Mouse (Mus musculus) MEL (cell line): Measurements from ENCODE around the gene Comp. TPM values are rescaled to one million over a fixed set of nuclear protein-coding genes. Genes with fewer than 3 reads are reported as not detected.
A peak's percentile ranks its signal among the peaks of the same experiment; 100 is the strongest.

Experiments
- DNase-seq: peaks from one replicate; pipeline ENCODE4 v3.0.0; 2011; ENCODE audit warnings: low read depth, low spot score
- H3K27ac ChIP-seq: 2 replicates; pipeline ENCODE4 v1.5.1; 2012; ENCODE audit warnings: low read depth, mild to moderate bottlenecking, control low read depth, low read length, moderate library complexity; ENCODE audit not compliant: control insufficient read depth
- H3K27me3 ChIP-seq, 2 experiments: fragments of 150-350 bp in 1 of 2; sonication (generic) in 1 of 2; 2 replicates each; pipeline ENCODE4 v1.6.1; 2012; ENCODE audit warnings: low read length in 2 of 2, mild to moderate bottlenecking in 2 of 2, improper control_type of control experiment in 1 of 2, moderate library complexity in 1 of 2; ENCODE audit not compliant: insufficient read depth in 2 of 2, control insufficient read depth in 1 of 2
- H3K36me3 ChIP-seq, 2 experiments: 2 replicates each; pipeline ENCODE4 v1.6.1; 2012 to 2014; ENCODE audit warnings: low read length in 2 of 2, improper control_type of control experiment in 1 of 2, inconsistent platforms in 1 of 2, mild to moderate bottlenecking in 1 of 2; ENCODE audit not compliant: insufficient read depth in 2 of 2, control insufficient read depth in 1 of 2
- H3K4me1 ChIP-seq, 2 experiments: fragments of 150-350 bp in 1 of 2; sonication (generic) in 1 of 2; 2 replicates each; pipeline ENCODE4 v1.6.1; 2012; ENCODE audit warnings: low read length in 2 of 2, improper control_type of control experiment in 1 of 2, mild to moderate bottlenecking in 1 of 2; ENCODE audit not compliant: insufficient read depth in 2 of 2, control insufficient read depth in 1 of 2
- H3K4me3 ChIP-seq, 2 experiments: fragments of 150-350 bp in 1 of 2; sonication (generic) in 1 of 2; 2 replicates each; pipeline ENCODE4 v1.5.1; 2012; ENCODE audit warnings: low read depth in 2 of 2, low read length in 2 of 2, mild to moderate bottlenecking in 2 of 2, moderate library complexity in 2 of 2, control low read depth in 1 of 2, improper control_type of control experiment in 1 of 2; ENCODE audit not compliant: control insufficient read depth in 1 of 2, insufficient read depth in 1 of 2
- H3K79me2 ChIP-seq: 2 replicates; pipeline ENCODE4 v1.6.1; 2012; ENCODE audit warnings: mild to moderate bottlenecking, low read length, moderate library complexity; ENCODE audit not compliant: control insufficient read depth, poor library complexity, insufficient read depth
- H3K9ac ChIP-seq: 2 replicates; pipeline ENCODE4 v1.6.1; 2012; ENCODE audit warnings: low read depth, mild to moderate bottlenecking, control low read depth, low read length, moderate library complexity; ENCODE audit not compliant: control insufficient read depth, poor library complexity, severe bottlenecking
- H3K9me3 ChIP-seq: fragments of 150-350 bp; sonication (generic); replicated peaks from 2 replicates; pipeline ENCODE4 v1.6.1; 2012; ENCODE audit warnings: mild to moderate bottlenecking, low read length, improper control_type of control experiment, moderate library complexity; ENCODE audit not compliant: insufficient read depth
- GABPA ChIP-seq: IDR thresholded peaks from 2 replicates; pipeline ENCODE4 v1.6.1; 2012; ENCODE audit warnings: low read depth, mild to moderate bottlenecking, inconsistent platforms, low read length, improper control_type of control experiment, moderate library complexity
- MAFK ChIP-seq: IDR thresholded peaks from 2 replicates; pipeline ENCODE4 v1.6.1; 2011; ENCODE audit warnings: low read depth, mild to moderate bottlenecking, low read length, improper control_type of control experiment, borderline replicate concordance
- TBP ChIP-seq: IDR thresholded peaks from 2 replicates; pipeline ENCODE4 v1.8.0; 2011; ENCODE audit warnings: low read depth, low read length, improper control_type of control experiment
- ZNF384 ChIP-seq: IDR thresholded peaks from 2 replicates; pipeline ENCODE4 v1.6.1; 2012; ENCODE audit warnings: low read depth, mild to moderate bottlenecking, inconsistent platforms, low read length, improper control_type of control experiment
- polyA plus RNA-seq, 2 experiments: library from polyadenylated mRNA; stranded (reverse) in 1 of 2; unstranded in 1 of 2; fragments of >175 nt in 1 of 2; fragments of >200 nt in 1 of 2; gene quantifications; 2 replicates each; pipeline versions ENCODE4 v1.2.1 to v1.2.4; 2012; ENCODE audit warnings: low replicate concordance in 2 of 2, low read depth in 1 of 2; ENCODE audit not compliant: insufficient read length in 2 of 2, insufficient read depth in 1 of 2, missing spikeins in 1 of 2
- total RNA-seq: library from RNA; depleted of rRNA; stranded (reverse); fragments of 300-350 nt; gene quantifications from 2 replicates; pipeline ENCODE4 v1.2.3, GENCODE M21; 2012; rRNA removed

Gene Comp
- total and polyA plus RNA-seq, 3 experiments = 0.54 TPM; not detected in 2

DNA sequence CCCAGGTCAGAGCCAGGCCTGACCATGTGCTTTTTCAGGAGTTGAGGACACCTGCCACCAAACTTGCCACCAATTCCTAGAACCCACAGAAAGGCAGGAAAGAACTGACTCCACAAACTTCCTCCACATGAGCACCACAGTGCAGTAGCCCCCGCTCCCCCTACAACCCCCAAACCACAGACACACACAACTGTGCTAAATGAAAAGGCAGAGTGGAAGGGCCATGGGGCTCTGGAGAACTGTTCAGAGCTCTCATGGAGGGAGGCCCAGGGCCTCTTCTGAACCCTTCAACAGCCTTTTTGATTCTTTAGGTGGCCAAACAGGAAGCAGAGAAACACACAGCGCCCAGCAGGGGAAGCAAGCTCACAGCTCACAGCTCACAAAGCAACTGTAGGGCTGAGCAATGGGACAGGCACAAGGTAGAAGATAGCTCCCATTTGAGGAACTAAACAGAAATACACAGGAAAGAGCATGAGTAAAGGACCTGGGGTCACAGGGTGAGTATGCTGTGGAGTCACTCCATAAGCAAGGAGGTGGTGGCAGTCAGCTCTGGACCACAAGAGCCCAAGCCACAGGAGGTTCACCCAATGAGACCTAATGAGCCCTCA lies 53.0 kb downstream of the Comp start:
- H3K27ac ChIP-seq = peak overlapping the region; percentile 51

DNA sequence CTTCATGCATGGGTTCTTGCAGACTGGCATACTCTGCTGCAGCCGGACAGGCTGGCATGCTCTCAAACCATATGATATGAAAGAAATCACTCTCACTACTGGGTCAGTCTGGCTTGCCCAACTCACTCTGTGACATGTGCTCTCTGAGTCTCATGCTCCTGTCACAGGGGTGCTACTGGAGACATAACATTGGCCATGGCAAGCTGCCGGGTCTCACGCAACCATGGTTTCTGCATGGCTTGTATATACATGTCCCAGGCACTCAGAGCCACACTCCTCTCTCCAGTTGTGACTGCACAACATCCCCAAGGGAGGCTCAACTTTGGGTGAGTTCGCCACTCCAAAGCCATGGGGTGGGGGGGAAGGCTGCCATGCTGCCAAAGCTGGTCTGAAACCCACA lies 57.9 kb downstream of the Comp start:
- peaks cover 0 to 2% of the 10 kb centered on the region in 2 experiments; a peak in 1 of 4 replicates for H3K4me1 ChIP-seq
- H3K79me2 ChIP-seq = peaks cover 7% of the 10 kb centered on the region
- H3K27me3 ChIP-seq = no peaks in the 10 kb centered on the region
- no peak overlapping the region for H3K27ac ChIP-seq
- 0 out of 4 replicates have a peak, but pooled peaks cover 0 to 2% of the 10 kb centered on the region in 2 experiments for H3K36me3 ChIP-seq
- H3K9ac ChIP-seq = no peak overlapping the region
- H3K4me3 ChIP-seq = no peak overlapping the region
- TF ChIP-seq ZNF384 (no peak), TBP (no peak)
- H3K9me3 ChIP-seq = no peaks in the 10 kb centered on the region
- DNase-seq = no peak

More for the DNA sequence above, 53.0 kb downstream of the Comp start:
- no peak for TF ChIP-seq GABPA
- TF ChIP-seq MAFK = no peak
- TF ChIP-seq TBP = 0 out of 2 replicates have a peak, but pooled peaks have one; percentile 48
- Histone ChIP-seq H3K9me3 (no peaks in the 10 kb centered on the region), H3K79me2 (no peaks in the 10 kb centered on the region), H3K4me3 (no peak overlapping the region), H3K27me3 (no peaks in the 10 kb centered on the region), H3K9ac (peak overlapping the region; percentile 13; the same call in 1 of the 2 replicates), H3K36me3 (peaks cover 0 to 4% of the 10 kb centered on the region in 2 experiments; a peak in 2 of 4 replicates), H3K4me1 (peaks cover 4 to 23% of the 10 kb centered on the region in 2 experiments)
- DNase-seq = peak; percentile 77

Other genes with a start within 250 kb of the Comp start
- 20.8 and 24.6 TPM in 2 replicates for gene Nr2c2ap, start 242.2 kb upstream of the Comp start, total RNA-seq
- 10 to 100 TPM in 1 of 2 experiments, not detected in 1; 55.7 TPM for gene Nr2c2ap, start 242.2 kb upstream of the Comp start, polyA plus RNA-seq
- gene Rfxank, start 234.4 kb upstream of the Comp start, total RNA-seq = 5.0 and 5.5 TPM in 2 replicates
- gene Rfxank, start 234.4 kb upstream of the Comp start, polyA plus RNA-seq = 1 to 10 TPM in 1 of 2 experiments, not detected in 1; 7.2 TPM
- 49.5 and 62.8 TPM in 2 replicates for gene Borcs8, start 234.1 kb upstream of the Comp start, total RNA-seq
- gene Borcs8, start 234.1 kb upstream of the Comp start, polyA plus RNA-seq = 10 to 100 TPM in 1 of 2 experiments, not detected in 1; 73.0 TPM
- 2.0 and 2.5 TPM in 2 replicates for gene Mef2b, start 233.8 kb upstream of the Comp start, total RNA-seq
- gene Mef2b, start 233.8 kb upstream of the Comp start, polyA plus RNA-seq = 1 to 10 TPM in 1 of 2 experiments, not detected in 1; 6.5 TPM
- gene Tmem161a, start 201.2 kb upstream of the Comp start, total RNA-seq = 45.1 and 50.7 TPM in 2 replicates
- 10 to 100 TPM in 1 of 2 experiments, not detected in 1; 51.4 TPM for gene Tmem161a, start 201.2 kb upstream of the Comp start, polyA plus RNA-seq
- gene Slc25a42, start 161.3 kb upstream of the Comp start, total RNA-seq = 4.4 and 5.2 TPM in 2 replicates
- gene Slc25a42, start 161.3 kb upstream of the Comp start, polyA plus RNA-seq = 10 to 100 TPM in 1 of 2 experiments, not detected in 1; 12.1 TPM
- gene Sugp2, start 139.3 kb upstream of the Comp start, total RNA-seq = 23.9 and 25.3 TPM in 2 replicates
- gene Sugp2, start 139.3 kb upstream of the Comp start, polyA plus RNA-seq = 10 to 100 TPM in 1 of 2 experiments, not detected in 1; 27.4 TPM
- 50.2 and 63.9 TPM in 2 replicates for gene Armc6, start 139.1 kb upstream of the Comp start, total RNA-seq
- gene Armc6, start 139.1 kb upstream of the Comp start, polyA plus RNA-seq = 10 to 100 TPM in 1 of 2 experiments, not detected in 1; 39.5 TPM
- gene Homer3, start 90.7 kb upstream of the Comp start, total RNA-seq = 8.2 and 12.2 TPM in 2 replicates
- 10 to 100 TPM in 1 of 2 experiments, not detected in 1; 22.8 TPM for gene Homer3, start 90.7 kb upstream of the Comp start, polyA plus RNA-seq
- 94.1 and 102 TPM in 2 replicates for gene Ddx49, start 71.1 kb upstream of the Comp start, total RNA-seq
- gene Ddx49, start 71.1 kb upstream of the Comp start, polyA plus RNA-seq = 100 to 1,000 TPM in 1 of 2 experiments, not detected in 1; 116 TPM
- gene Cope, start 71.0 kb upstream of the Comp start, total RNA-seq = 132 and 134 TPM in 2 replicates
- 100 to 1,000 TPM in 1 of 2 experiments, not detected in 1; 232 TPM for gene Cope, start 71.0 kb upstream of the Comp start, polyA plus RNA-seq
- gene Cers1, start 57.8 kb upstream of the Comp start, total RNA-seq = 3.4 and 5.0 TPM in 2 replicates
- gene Cers1, start 57.8 kb upstream of the Comp start, polyA plus RNA-seq = 1 to 10 TPM in 1 of 2 experiments, not detected in 1; 7.7 TPM
- gene Gdf1, start 43.7 kb upstream of the Comp start, total RNA-seq = 1.9 and 2.6 TPM in 2 replicates
- gene Gdf1, start 43.7 kb upstream of the Comp start, polyA plus RNA-seq = 1 to 10 TPM in 1 of 2 experiments, not detected in 1; 1.9 TPM
- 55.4 and 56.3 TPM in 2 replicates for gene Upf1, start 20.3 kb upstream of the Comp start, total RNA-seq
- gene Upf1, start 20.3 kb upstream of the Comp start, polyA plus RNA-seq = 100 to 1,000 TPM in 1 of 2 experiments, 10 to 100 TPM in 1; 89.5 to 289 TPM
- 3.0 and 3.3 TPM in 2 replicates for gene Crtc1, start 66.0 kb downstream of the Comp start, total RNA-seq
- gene Crtc1, start 66.0 kb downstream of the Comp start, polyA plus RNA-seq = 10 to 100 TPM in 1 of 2 experiments, not detected in 1; 18.0 TPM
- 7.6 and 8.0 TPM in 2 replicates for gene Klhl26, start 103.4 kb downstream of the Comp start, total RNA-seq
- gene Klhl26, start 103.4 kb downstream of the Comp start, polyA plus RNA-seq = 10 to 100 TPM in 1 of 2 experiments, not detected in 1; 11.4 TPM
- not detected in 2 replicates for gene Tmem59l, start 113.8 kb downstream of the Comp start, total RNA-seq
- not detected for gene Tmem59l, start 113.8 kb downstream of the Comp start, polyA plus RNA-seq
- 3.8 and 6.6 TPM in 2 replicates for gene Crlf1, start 119.6 kb downstream of the Comp start, total RNA-seq
- gene Crlf1, start 119.6 kb downstream of the Comp start, polyA plus RNA-seq = 10 to 100 TPM in 1 of 2 experiments, not detected in 1; 26.6 TPM
- gene Rex1bd, start 133.2 kb downstream of the Comp start, total RNA-seq = 200 and 204 TPM in 2 replicates
- 100 to 1,000 TPM in 1 of 2 experiments, not detected in 1; 145 TPM for gene Rex1bd, start 133.2 kb downstream of the Comp start, polyA plus RNA-seq
- 3,582 and 3,633 TPM in 2 replicates for gene Uba52, start 137.2 kb downstream of the Comp start, total RNA-seq
- gene Uba52, start 137.2 kb downstream of the Comp start, polyA plus RNA-seq = 1,000 to 10,000 TPM in 1 of 2 experiments, not detected in 1; 2,814 TPM
- 212 and 215 TPM in 2 replicates for gene Fkbp8, start 154.2 kb downstream of the Comp start, total RNA-seq
- 100 to 1,000 TPM in 1 of 2 experiments, not detected in 1; 349 TPM for gene Fkbp8, start 154.2 kb downstream of the Comp start, polyA plus RNA-seq
- gene Kxd1, start 154.4 kb downstream of the Comp start, total RNA-seq = 49.1 and 54.4 TPM in 2 replicates
- gene Kxd1, start 154.4 kb downstream of the Comp start, polyA plus RNA-seq = 10 to 100 TPM in 1 of 2 experiments, not detected in 1; 77.4 TPM
- gene Ell, start 165.9 kb downstream of the Comp start, total RNA-seq = 10.8 and 12.4 TPM in 2 replicates
- 10 to 100 TPM in 1 of 2 experiments, not detected in 1; 25.9 TPM for gene Ell, start 165.9 kb downstream of the Comp start, polyA plus RNA-seq
- gene Isyna1, start 220.8 kb downstream of the Comp start, total RNA-seq = 84.1 and 90.9 TPM in 2 replicates
- 100 to 1,000 TPM in 1 of 2 experiments, not detected in 1; 189 TPM for gene Isyna1, start 220.8 kb downstream of the Comp start, polyA plus RNA-seq
- 80.2 and 84.9 TPM in 2 replicates for gene Ssbp4, start 235.3 kb downstream of the Comp start, total RNA-seq
- 100 to 1,000 TPM in 1 of 2 experiments, not detected in 1; 212 TPM for gene Ssbp4, start 235.3 kb downstream of the Comp start, polyA plus RNA-seq
- gene Lrrc25, start 242.6 kb downstream of the Comp start, total RNA-seq = 0.20 and 0.39 TPM in 2 replicates
- 1 to 10 TPM in 1 of 2 experiments, not detected in 1; 1.1 TPM for gene Lrrc25, start 242.6 kb downstream of the Comp start, polyA plus RNA-seq